Mouse (Mus musculus): ENCODE measurements at regions not wholly inside any gene's neighbourhood (a gene's known extent, or its start where the extent isn't known, plus 50 kb on each side); places are given as distances from the start of the nearest gene placed in this dataset.

GRCm38 (mm10) chr3:100393956-100394355 is 95.2 kb downstream of the Tent5c start:
- no peak for TF ChIP-seq CTCF (IDR thresholded peaks at IDR 0.05; ENCODE audit: insufficient read depth, low read depth, low read length)
- no peak for TF ChIP-seq POLR2A (IDR thresholded peaks at IDR 0.05; ENCODE audit: insufficient read depth, low read depth, low read length)

Data from olfactory bulb, adult 2 months (tissue).